Mouse (Mus musculus): ENCODE measurements around the gene Gpatch8. TPM values are rescaled to one million over a fixed set of nuclear protein-coding genes. Genes with fewer than 3 reads are reported as not detected.

The Gpatch8 gene
- total RNA-seq, 2 experiments from 2014 or later, result 46.6 to 55.7 TPM

DNA sequence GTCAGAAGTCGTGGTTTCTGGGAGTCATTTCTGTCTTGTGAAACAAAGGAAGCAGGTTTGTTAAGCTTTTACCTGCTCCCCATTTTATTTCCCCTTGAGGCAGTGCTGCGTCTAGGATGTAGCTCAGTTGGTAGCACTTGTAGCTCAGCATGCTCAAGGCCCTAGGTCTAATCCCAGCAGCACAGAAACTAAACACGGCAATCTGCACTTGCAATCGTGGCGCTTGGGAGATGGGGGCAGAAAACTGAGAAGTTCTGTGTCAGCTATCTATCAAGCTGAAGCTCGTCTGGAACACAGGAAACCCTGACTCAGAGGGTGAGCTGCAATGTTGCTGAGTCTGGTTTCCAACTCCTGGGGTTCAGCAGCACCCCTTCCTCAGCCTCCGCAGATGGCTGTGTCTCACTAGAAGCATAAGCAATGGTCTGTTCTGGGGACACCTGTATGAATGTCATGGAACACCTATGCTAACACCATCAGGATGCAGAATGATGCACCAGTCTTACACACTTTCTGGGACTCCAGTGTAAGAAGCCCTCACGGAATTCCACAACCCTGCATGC is 127.1 kb downstream of the Gpatch8 start:
- no peak for DNase-seq (ENCODE audit: low spot score in 2 of 2)

More for the DNA sequence above, 127.1 kb downstream of the Gpatch8 start:
- intact Hi-C loops (cut with DNase I), result no loop called here

Other genes with a start within 250 kb of the Gpatch8 start
- 100 to 1,000 TPM; 123 to 127 TPM for gene Ubtf, start 236.7 kb downstream of the Gpatch8 start, total RNA-seq (2021)
- under 1 TPM; 0.62 to 0.73 TPM for gene Slc4a1, start 190.2 kb downstream of the Gpatch8 start, total RNA-seq (2021)
- gene Rundc3a, start 163.0 kb downstream of the Gpatch8 start, total RNA-seq (2021), result 100 to 1,000 TPM; 441 to 469 TPM
- gene Slc25a39, start 148.4 kb downstream of the Gpatch8 start, total RNA-seq (2021), result 10 to 100 TPM; 58.8 to 64.8 TPM
- 10 to 100 TPM; 58.3 to 71.3 TPM for gene Grn, start 126.1 kb downstream of the Gpatch8 start, total RNA-seq (2021)
- gene Fam171a2, start 108.7 kb downstream of the Gpatch8 start, total RNA-seq (2021), result 100 to 1,000 TPM; 108 to 120 TPM
- 1 to 10 TPM; 2.2 to 3.5 TPM for gene Itga2b, start 86.3 kb downstream of the Gpatch8 start, total RNA-seq (2021)
- gene Gm11627, start 23.1 kb upstream of the Gpatch8 start, total RNA-seq (2021), result 1 to 10 TPM; 3.8 to 6.0 TPM
- gene Fzd2, start 48.0 kb upstream of the Gpatch8 start, total RNA-seq (2021), result 10 to 100 TPM in 1 of 2 experiments, 1 to 10 TPM in 1; 9.3 to 11.3 TPM
- gene Meioc, start 107.3 kb upstream of the Gpatch8 start, total RNA-seq (2021), result not detected
- 10 to 100 TPM; 28.2 to 30.3 TPM for gene Ccdc43, start 141.4 kb upstream of the Gpatch8 start, total RNA-seq (2021)
- 100 to 1,000 TPM; 118 to 139 TPM for gene Adam11, start 205.0 kb upstream of the Gpatch8 start, total RNA-seq (2021)